Mouse (Mus musculus) heart, embryonic 12.5 days (tissue): ENCODE data around the gene Tmie. TPM values are rescaled to one million over a fixed set of nuclear protein-coding genes. Genes with fewer than 3 reads are reported as not detected.
"Not testable (repeated sequence)": the region's sequence is repeated elsewhere in the genome, so short reads cannot be mapped to it uniquely, and the experiment has no call there.

Source experiments
- ATAC-seq: fragments of 200-750 bp; cut with Nextera tagmentation; 2 replicates; pipeline ENCODE4 v1.8.0; 2017; ENCODE audit warnings: moderate TSS enrichment, moderate library complexity; ENCODE audit not compliant: insufficient number of reproducible peaks, low FRiP score
- H3K27ac ChIP-seq: fragments of 300-500 bp; sonication (generic); 2 replicates; pipeline ENCODE4 v1.5.1; 2016; ENCODE audit warnings: mild to moderate bottlenecking, moderate library complexity; ENCODE audit not compliant: poor library complexity, severe bottlenecking
- H3K27me3 ChIP-seq: fragments of 300-500 bp; sonication (generic); replicated peaks from 2 replicates; pipeline ENCODE4 v1.6.1; 2016; ENCODE audit warnings: mild to moderate bottlenecking, moderate library complexity
- H3K36me3 ChIP-seq: fragments of 300-500 bp; sonication (generic); 2 replicates; pipeline ENCODE4 v1.6.1; 2016; ENCODE audit warnings: mild to moderate bottlenecking, moderate library complexity
- H3K4me1 ChIP-seq: fragments of 300-500 bp; sonication (generic); replicated peaks from 2 replicates; pipeline ENCODE4 v1.6.1; 2016; ENCODE audit warnings: mild to moderate bottlenecking
- H3K4me2 ChIP-seq: fragments of 300-500 bp; sonication (generic); 2 replicates; pipeline ENCODE4 v1.6.1; 2016; ENCODE audit warnings: mild to moderate bottlenecking, moderate library complexity
- H3K4me3 ChIP-seq: fragments of 300-500 bp; sonication (generic); 2 replicates; pipeline ENCODE4 v1.5.1; 2016; ENCODE audit warnings: mild to moderate bottlenecking
- H3K9ac ChIP-seq: fragments of 300-500 bp; sonication (generic); 2 replicates; pipeline ENCODE4 v1.6.1; 2016; ENCODE audit warnings: mild to moderate bottlenecking, moderate library complexity
- H3K9me3 ChIP-seq: fragments of 300-500 bp; sonication (generic); replicated peaks from 2 replicates; pipeline ENCODE4 v1.6.1; 2016; ENCODE audit warnings: mild to moderate bottlenecking, moderate library complexity
- WGBS: fragments of 180-500 bp; shearing (Covaris S2); methylation state at CpG from one replicate; pipeline ENCODE4 v1.1.7; 2016; 5-methylcytosine and 5-hydroxymethylcytosine counted together
- microRNA-seq: library from miRNA; unstranded; fragments of <30 nt; microRNA quantifications from one replicate; pipeline ENCODE4, GENCODE M21; 2017
- polyA plus RNA-seq: library from polyadenylated mRNA; unstranded; fragments of >200 nt; fragmentation: Nextera tagmentation; extraction: Ambion mirVana; gene quantifications from 2 replicates; pipeline ENCODE4 v1.2.1, GENCODE M21; 2016

Tmie gene
- polyA plus RNA-seq, 1 experiment from 2014 or later: 0.65 TPM

DNA sequence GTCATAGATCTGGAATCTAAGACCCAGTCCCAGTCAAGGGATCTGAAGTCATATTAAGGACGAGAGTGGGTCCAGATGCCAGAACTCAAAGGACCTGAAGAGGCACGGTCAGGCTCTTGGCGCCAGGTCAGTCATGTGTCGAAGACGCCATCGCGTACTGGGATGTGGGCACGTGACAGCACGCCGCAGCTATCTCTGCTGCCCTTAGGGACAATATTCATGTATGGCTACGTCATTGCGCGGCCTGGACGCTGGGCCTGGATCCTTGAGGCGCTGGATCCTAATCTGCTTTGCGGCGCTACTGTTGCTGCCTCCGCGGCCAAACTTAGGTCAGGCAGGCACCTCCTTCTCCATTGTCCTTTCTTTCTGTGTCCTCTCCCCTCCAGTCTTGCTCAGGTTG is 45.5 kb downstream of the Tmie start, which contains the start of gene Prss45:
Prss45 (plus strand) TSS at position 178 of the 400 bp plus-strand sequence.
- no peak within 1 kb of the TSS for H3K9ac ChIP-seq
- H3K4me3 ChIP-seq: no peak within 1 kb of the TSS
- H3K27ac ChIP-seq: no peak within 1 kb of the TSS
- H3K27me3 ChIP-seq: peaks cover 11% of the 10 kb centered on the region
- WGBS: 64% methylated on average over 19 of the region's 19 CpGs
- no peaks in the 10 kb centered on the region for H3K9me3 ChIP-seq
- peak within 1 kb of the TSS; percentile 20; the same call in 1 of the 2 replicates for H3K4me2 ChIP-seq
- H3K4me1 ChIP-seq: no peaks in the 10 kb centered on the region
- H3K36me3 ChIP-seq: no peaks in the 10 kb centered on the region
- ATAC-seq: no peak

DNA sequence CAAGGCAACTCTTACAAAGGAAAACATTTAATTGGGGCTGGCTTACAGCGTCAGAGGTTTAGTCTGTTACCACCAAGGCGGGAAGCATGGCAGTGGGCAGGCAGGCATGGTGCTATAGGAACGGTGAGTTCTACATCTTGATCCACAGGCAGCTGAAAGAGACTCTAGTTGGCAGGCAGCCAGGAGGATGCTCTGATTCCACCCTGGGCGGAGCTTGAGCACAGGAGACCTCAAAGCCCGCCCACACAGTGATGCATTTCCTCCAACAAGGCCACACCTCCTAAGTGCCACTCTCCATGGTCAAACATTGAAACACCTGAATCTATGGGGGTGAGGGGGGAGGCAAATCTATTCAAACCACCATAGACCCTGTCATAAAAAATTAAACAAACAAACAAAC is 46.9 kb downstream of the Tmie start:
- Histone ChIP-seq H3K4me2 (no peak overlapping the region), H3K27ac (no peak overlapping the region), H3K4me1 (no peaks in the 10 kb centered on the region), H3K4me3 (no peak overlapping the region), H3K36me3 (no peaks in the 10 kb centered on the region), H3K27me3 (peaks cover 21% of the 10 kb centered on the region), H3K9me3 (no peaks in the 10 kb centered on the region), H3K9ac (no peak overlapping the region)
- WGBS: 70% methylated on average over 5 of the region's 5 CpGs
- ATAC-seq: no peak

DNA sequence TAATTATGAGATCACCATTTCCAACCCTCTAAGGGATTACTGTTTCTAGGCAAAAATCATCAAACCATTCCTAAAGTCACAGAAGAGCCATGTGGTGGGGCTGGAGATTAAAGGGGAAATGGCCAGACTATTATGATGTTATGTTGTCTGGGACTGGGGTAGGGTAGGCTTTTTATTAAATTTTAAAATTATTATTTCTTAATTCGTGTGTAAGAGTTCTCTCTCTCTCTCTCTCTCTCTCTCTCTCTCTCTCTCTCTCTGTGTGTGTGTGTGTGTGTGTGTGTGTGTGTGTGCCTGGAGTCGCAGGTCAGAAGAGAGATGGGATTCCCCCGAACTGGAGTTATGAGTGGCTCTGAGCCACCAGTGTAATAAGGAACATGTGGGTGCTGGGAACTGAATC is 53.5 kb downstream of the Tmie start, which contains the start of gene Prss43:
Prss43 (plus strand) TSS at position 301 of the 400 bp plus-strand sequence.
- 73% methylated on average over 3 of the region's 3 CpGs for WGBS
- Histone ChIP-seq H3K27me3 (peaks cover 22% of the 10 kb centered on the region), H3K9ac (no peak within 1 kb of the TSS), H3K4me1 (no peaks in the 10 kb centered on the region), H3K4me2 (no peak within 1 kb of the TSS), H3K27ac (no peak within 1 kb of the TSS), H3K9me3 (no peaks in the 10 kb centered on the region), H3K36me3 (no peaks in the 10 kb centered on the region), H3K4me3 (no peak within 1 kb of the TSS)
- no peak for ATAC-seq

DNA sequence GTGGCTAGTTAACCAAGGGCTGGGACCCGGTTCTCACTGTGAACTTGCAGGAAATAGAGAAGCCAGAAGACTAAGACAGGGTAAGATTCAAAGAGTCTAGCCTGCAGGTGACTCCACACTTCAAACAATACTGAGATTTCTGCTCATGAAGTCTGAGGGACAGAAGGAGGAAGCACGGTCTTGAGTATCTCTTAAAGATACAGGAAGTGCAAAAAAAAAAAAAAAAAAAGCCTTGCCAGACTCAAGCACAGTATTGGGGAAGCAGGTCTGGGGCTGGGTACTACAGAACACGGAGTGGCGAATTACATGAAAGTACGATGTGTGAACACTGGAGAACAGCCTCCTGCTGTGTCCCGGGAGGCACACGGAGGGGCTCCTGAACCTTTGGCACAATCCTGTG is 54.1 kb downstream of the Tmie start:
- no peak overlapping the region for H3K27ac ChIP-seq
- H3K9me3 ChIP-seq: no peaks in the 10 kb centered on the region
- H3K4me1 ChIP-seq: no peaks in the 10 kb centered on the region
- H3K4me2 ChIP-seq: no peak overlapping the region
- no peak overlapping the region for H3K9ac ChIP-seq
- WGBS: 70% methylated on average over 7 of the region's 7 CpGs
- H3K27me3 ChIP-seq: peaks cover 22% of the 10 kb centered on the region
- no peak for ATAC-seq
- no peak overlapping the region for H3K4me3 ChIP-seq
- no peaks in the 10 kb centered on the region for H3K36me3 ChIP-seq

DNA sequence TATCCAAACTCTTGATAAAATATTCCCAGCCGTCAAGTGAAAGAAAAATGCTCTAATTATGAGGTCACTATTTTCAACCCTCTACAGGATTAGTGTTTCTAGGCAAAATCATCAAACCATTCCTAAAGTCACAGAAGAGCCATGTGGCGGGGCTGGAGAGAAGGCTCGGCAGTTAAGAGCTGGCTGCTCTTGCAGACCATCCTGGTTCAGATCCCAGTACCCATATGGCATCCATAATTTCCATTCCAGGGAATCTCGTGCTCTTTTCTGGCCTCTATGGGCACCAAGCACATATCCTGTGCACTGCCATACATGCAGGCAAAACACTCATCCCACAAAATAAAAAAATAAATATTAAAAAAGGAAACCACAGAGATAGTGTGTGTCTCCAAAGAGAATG is 54.5 kb downstream of the Tmie start:
- Histone ChIP-seq H3K9me3 (no peaks in the 10 kb centered on the region), H3K9ac (no peak overlapping the region), H3K4me1 (no peaks in the 10 kb centered on the region), H3K27me3 (peaks cover 22% of the 10 kb centered on the region), H3K27ac (no peak overlapping the region), H3K4me2 (no peak overlapping the region), H3K4me3 (no peak overlapping the region), H3K36me3 (no peaks in the 10 kb centered on the region)
- 67% methylated on average over 4 of the region's 4 CpGs for WGBS
- ATAC-seq: no peak

DNA sequence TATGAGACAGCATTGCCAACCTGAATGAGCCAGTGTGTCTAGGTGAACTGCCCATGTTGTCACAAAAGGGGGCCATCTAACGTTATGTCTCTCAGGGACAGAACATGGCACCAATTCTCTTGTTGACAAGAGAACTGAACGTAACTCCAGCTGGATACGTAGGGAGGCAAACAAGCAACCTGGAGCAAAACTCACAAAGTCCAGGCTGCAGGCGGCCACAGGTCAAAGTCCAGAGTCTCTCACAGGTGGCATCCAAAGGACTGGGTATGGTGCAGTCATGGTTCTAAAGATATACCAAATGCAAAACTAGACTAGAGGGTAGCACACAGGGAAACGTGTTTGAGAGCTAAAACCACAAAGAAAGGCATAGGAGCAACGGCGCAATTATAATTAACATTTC is 58.5 kb downstream of the Tmie start:
- Histone ChIP-seq H3K4me3 (no peak overlapping the region), H3K4me1 (no peaks in the 10 kb centered on the region), H3K36me3 (no peaks in the 10 kb centered on the region), H3K4me2 (no peak overlapping the region), H3K9ac (no peak overlapping the region), H3K27ac (no peak overlapping the region), H3K27me3 (peaks cover 18% of the 10 kb centered on the region; the same call in 1 of the 2 replicates), H3K9me3 (no peaks in the 10 kb centered on the region)
- 78% methylated on average over 7 of the region's 7 CpGs for WGBS
- no peak for ATAC-seq

DNA sequence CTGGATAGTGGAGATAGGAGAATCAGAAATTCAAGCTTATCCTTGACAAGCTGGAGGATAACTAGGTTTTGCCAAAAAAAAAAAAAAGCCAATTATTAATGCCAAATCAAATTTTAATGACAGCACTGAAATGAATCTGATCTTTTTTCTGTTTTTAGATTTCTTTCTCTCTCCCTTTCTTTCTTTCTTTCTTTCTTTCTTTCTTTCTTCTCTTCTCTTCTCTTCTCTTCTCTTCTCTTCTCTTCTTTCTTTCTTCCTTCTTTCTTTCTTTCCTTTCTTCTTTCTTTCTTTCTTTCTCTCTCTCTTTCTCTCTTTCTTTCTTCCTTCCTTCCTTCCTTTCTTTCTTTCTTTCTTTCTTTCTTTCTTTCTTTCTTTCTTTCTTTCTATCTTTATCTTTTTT is 59.4 kb downstream of the Tmie start:
- H3K36me3 ChIP-seq, H3K9me3 ChIP-seq, H3K4me3 ChIP-seq, H3K4me2 ChIP-seq, H3K9ac ChIP-seq, H3K27ac ChIP-seq, H3K4me1 ChIP-seq, ATAC-seq: not testable (repeated sequence)
- H3K27me3 ChIP-seq: peaks cover 18% of the 10 kb centered on the region; the same call in 1 of the 2 replicates

Small RNAs within 50 kb of the gene (microRNA-seq; reads per million reads assigned to microRNA genes)
- not detected for gene Gm24269

Other genes starting within 250 kb of the Tmie start
- 1.9 and 2.4 TPM in 2 replicates for gene Nbeal2, start 226.0 kb downstream of the Tmie start, polyA plus RNA-seq
- gene Ccdc12, start 223.6 kb downstream of the Tmie start, polyA plus RNA-seq: 120 and 123 TPM in 2 replicates
- gene Myl3, start 138.3 kb downstream of the Tmie start, polyA plus RNA-seq: 3,437 and 3,612 TPM in 2 replicates
- gene Pth1r, start 133.0 kb downstream of the Tmie start, polyA plus RNA-seq: 45.8 and 46.1 TPM in 2 replicates
- 0.14 TPM in 1 of 2 replicates, not detected in the other for gene Prss42, start 81.9 kb downstream of the Tmie start, polyA plus RNA-seq
- not detected in 2 replicates for gene Prss44, start 66.1 kb downstream of the Tmie start, polyA plus RNA-seq
- not detected in 2 replicates for gene Prss43, start 53.4 kb downstream of the Tmie start, polyA plus RNA-seq
- gene Prss45, start 45.5 kb downstream of the Tmie start, polyA plus RNA-seq: not detected in 2 replicates
- not detected in 2 replicates for gene Prss46, start 35.6 kb downstream of the Tmie start, polyA plus RNA-seq
- 0.97 TPM in 1 of 2 replicates, not detected in the other for gene Prss50, start 22.1 kb downstream of the Tmie start, polyA plus RNA-seq
- 1.3 and 1.4 TPM in 2 replicates for gene Als2cl, start 243 bp downstream of the Tmie start, polyA plus RNA-seq
- gene Fam240a, start 36.7 kb upstream of the Tmie start, polyA plus RNA-seq: not detected in 2 replicates
- not detected in 2 replicates for gene Tdgf1, start 66.0 kb upstream of the Tmie start, polyA plus RNA-seq
- 1.3 and 1.5 TPM in 2 replicates for gene Lrrc2, start 71.4 kb upstream of the Tmie start, polyA plus RNA-seq
- 0.09 TPM in 1 of 2 replicates, not detected in the other for gene Rtp3, start 110.5 kb upstream of the Tmie start, polyA plus RNA-seq
- 0.72 and 1.3 TPM in 2 replicates for gene Ltf, start 139.2 kb upstream of the Tmie start, polyA plus RNA-seq
- 3.9 and 4.4 TPM in 2 replicates for gene Ccrl2, start 177.4 kb upstream of the Tmie start, polyA plus RNA-seq
- 65.8 and 70.4 TPM in 2 replicates for gene Lrrfip2, start 237.5 kb upstream of the Tmie start, polyA plus RNA-seq